Mouse (Mus musculus) neural tube, embryonic 15.5 days (tissue): Measurements from ENCODE around the gene Ssh2. TPM values are rescaled to one million over a fixed set of nuclear protein-coding genes. Genes with fewer than 3 reads are reported as not detected.

Source experiments
- ATAC-seq: fragments of 200-750 bp; cut with Nextera tagmentation; 2 replicates; pipeline ENCODE4 v1.8.0; 2017; ENCODE audit warnings: mild to moderate bottlenecking, moderate TSS enrichment, moderate library complexity; ENCODE audit not compliant: low FRiP score
- H3K27ac ChIP-seq: fragments of 300-500 bp; sonication (generic); replicated peaks from 2 replicates; pipeline ENCODE4 v1.5.1; 2015; ENCODE audit warnings: mild to moderate bottlenecking, inconsistent platforms
- H3K27me3 ChIP-seq: fragments of 300-500 bp; sonication (generic); replicated peaks from 2 replicates; pipeline ENCODE4 v1.6.1; 2015; ENCODE audit warnings: inconsistent platforms
- H3K36me3 ChIP-seq: fragments of 300-500 bp; sonication (generic); 2 replicates; pipeline ENCODE4 v1.6.1; 2015; ENCODE audit warnings: inconsistent platforms
- H3K4me1 ChIP-seq: fragments of 300-500 bp; sonication (generic); 2 replicates; pipeline ENCODE4 v1.6.1; 2015; ENCODE audit warnings: inconsistent platforms
- H3K4me2 ChIP-seq: fragments of 300-500 bp; sonication (generic); 2 replicates; pipeline ENCODE4 v1.6.1; 2015; ENCODE audit warnings: inconsistent platforms, mild to moderate bottlenecking, moderate library complexity
- H3K4me3 ChIP-seq: fragments of 300-500 bp; sonication (generic); replicated peaks from 2 replicates; pipeline ENCODE4 v1.5.1; 2015; ENCODE audit warnings: mild to moderate bottlenecking, inconsistent platforms
- H3K9ac ChIP-seq: fragments of 300-500 bp; sonication (generic); replicated peaks from 2 replicates; pipeline ENCODE4 v1.6.1; 2015; ENCODE audit warnings: mild to moderate bottlenecking, inconsistent platforms
- H3K9me3 ChIP-seq: fragments of 300-500 bp; sonication (generic); replicated peaks from 2 replicates; pipeline ENCODE4 v1.6.1; 2016; ENCODE audit warnings: inconsistent platforms
- WGBS: fragments of 180-500 bp; shearing (Covaris S2); methylation state at CpG from one replicate; pipeline ENCODE4 v1.1.7; 2015; ENCODE audit warnings: mixed read lengths; 5-methylcytosine and 5-hydroxymethylcytosine counted together
- polyA plus RNA-seq: library from polyadenylated mRNA; unstranded; fragments of >200 nt; fragmentation: Nextera tagmentation; extraction: Ambion mirVana; gene quantifications from 2 replicates; pipeline ENCODE4 v1.2.1, GENCODE M21; 2015

Ssh2 gene
- polyA plus RNA-seq, 1 experiment from 2014 or later = 13.9 TPM

DNA sequence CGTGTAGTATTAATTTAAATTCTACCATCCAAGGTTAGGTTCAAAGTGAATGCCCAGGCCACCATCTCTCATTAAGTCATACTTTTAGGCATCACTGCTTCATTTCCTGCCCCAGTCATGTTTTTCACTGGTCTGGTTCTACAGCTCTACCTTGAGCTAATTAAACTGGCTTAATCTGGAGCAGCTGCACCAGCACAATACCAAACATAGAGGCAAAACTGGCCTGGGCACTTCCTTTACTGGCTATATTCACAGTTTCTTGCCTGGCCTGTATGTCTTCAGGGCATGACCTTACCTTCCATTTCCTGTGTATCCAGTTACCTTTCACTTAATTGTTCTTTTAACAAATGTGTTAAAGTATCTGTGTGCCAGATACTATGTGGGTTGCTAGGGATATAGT, 81.2 kb downstream of the Ssh2 start:
- ATAC-seq = no peak
- Histone ChIP-seq H3K4me1 (no peaks in the 10 kb centered on the region), H3K36me3 (no peaks in the 10 kb centered on the region), H3K27me3 (no peaks in the 10 kb centered on the region), H3K9me3 (no peaks in the 10 kb centered on the region), H3K4me2 (no peak overlapping the region), H3K9ac (no peak overlapping the region), H3K4me3 (no peak overlapping the region), H3K27ac (no peak overlapping the region)
- WGBS = 50% methylated on average over 1 of the region's 1 CpGs

DNA sequence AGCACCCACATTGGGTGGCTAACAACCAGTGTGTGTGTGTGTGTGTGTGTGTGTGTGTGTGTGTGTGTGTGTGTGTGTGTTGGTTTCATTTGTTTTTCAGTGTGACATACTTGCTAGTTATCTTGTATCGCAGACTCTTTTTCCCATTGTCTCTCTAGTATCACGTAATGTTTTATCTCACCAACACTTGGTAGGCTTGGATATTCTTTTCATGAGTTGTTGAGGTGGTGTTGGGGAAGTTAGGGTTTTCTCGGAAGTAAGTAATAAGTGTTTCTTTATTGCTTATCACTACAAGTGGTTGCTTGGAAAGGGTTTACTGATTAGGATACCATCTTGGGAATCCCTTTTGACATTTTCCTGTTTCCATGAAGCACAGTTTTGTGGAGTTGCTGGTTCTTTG, 91.1 kb downstream of the Ssh2 start:
- Histone ChIP-seq H3K4me3 (no peak overlapping the region), H3K27ac (no peak overlapping the region), H3K9ac (no peak overlapping the region), H3K27me3 (no peaks in the 10 kb centered on the region), H3K36me3 (no peaks in the 10 kb centered on the region), H3K9me3 (no peaks in the 10 kb centered on the region), H3K4me2 (no peak overlapping the region), H3K4me1 (no peaks in the 10 kb centered on the region)
- 94% methylated on average over 3 of the region's 3 CpGs for WGBS
- ATAC-seq = no peak

DNA sequence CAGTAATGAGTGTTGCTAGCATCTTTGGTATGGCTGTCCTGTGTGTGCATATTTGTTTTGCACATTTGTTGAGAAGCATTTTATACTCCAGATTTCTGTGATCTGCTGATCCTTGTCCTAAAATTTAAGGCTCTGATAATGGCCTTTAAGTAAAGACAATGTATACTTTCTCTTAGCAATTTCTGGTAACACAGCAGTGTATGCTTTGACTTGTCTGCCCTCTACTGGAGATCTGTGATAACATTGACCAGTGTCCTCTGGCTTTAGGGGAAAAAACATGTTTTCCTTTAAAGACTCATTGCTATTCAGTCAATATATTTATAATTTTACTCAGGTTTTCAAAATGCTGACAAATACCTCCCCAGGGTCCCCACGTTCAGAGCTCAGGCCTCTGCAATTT, 92.4 kb downstream of the Ssh2 start:
- no peak overlapping the region for H3K4me2 ChIP-seq

DNA sequence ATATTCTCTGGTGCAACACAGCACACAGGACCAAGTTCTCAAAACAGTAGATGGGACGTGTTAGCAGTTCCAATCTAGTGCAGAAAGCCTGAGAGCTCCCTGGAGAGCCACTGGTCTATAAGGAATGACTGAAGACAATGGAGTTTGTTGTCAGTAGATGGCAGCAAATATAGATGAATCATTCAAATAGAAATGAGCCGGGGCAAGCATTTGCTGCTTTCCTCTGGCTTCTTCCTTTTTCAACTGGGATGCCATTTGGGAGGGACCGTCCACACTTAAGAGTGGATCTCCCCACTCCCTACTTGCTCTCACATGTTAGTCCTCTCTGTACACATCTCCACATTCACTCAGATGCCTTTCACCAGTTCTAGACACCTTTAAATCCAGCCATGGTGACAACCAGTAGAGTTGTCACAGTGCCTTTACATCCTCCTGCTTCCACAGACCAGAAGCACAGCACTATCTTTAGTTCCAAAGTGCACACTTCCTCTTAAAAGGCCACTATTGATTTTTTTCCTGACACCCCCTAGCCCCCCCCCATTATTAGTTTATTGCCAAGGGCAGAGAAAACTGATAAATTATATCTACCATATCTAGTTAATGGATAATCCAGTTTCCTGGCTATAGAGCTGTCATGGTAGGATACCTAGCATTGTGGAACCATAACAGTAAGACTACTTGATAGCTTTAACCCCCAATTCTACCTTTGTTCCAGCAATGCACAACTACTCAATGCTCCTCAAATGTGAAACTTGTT, 101.8 kb downstream of the Ssh2 start:
- ATAC-seq = no peak
- Histone ChIP-seq H3K27ac (no peak overlapping the region), H3K9me3 (no peaks in the 10 kb centered on the region), H3K36me3 (no peaks in the 10 kb centered on the region), H3K4me2 (no peak overlapping the region), H3K4me1 (peaks cover 8% of the 10 kb centered on the region; the same call in 1 of the 2 replicates), H3K4me3 (no peak overlapping the region), H3K9ac (no peak overlapping the region), H3K27me3 (no peaks in the 10 kb centered on the region)
- WGBS = 45% methylated on average over 3 of the region's 3 CpGs

More for the DNA sequence above, 92.4 kb downstream of the Ssh2 start:
- H3K27ac ChIP-seq = no peak overlapping the region
- no peak for ATAC-seq
- H3K4me1 ChIP-seq = no peaks in the 10 kb centered on the region
- H3K4me3 ChIP-seq = no peak overlapping the region
- WGBS = 6% methylated on average over 1 of the region's 1 CpGs
- H3K36me3 ChIP-seq = no peaks in the 10 kb centered on the region
- H3K9me3 ChIP-seq = no peaks in the 10 kb centered on the region
- no peaks in the 10 kb centered on the region for H3K27me3 ChIP-seq
- H3K9ac ChIP-seq = no peak overlapping the region

DNA sequence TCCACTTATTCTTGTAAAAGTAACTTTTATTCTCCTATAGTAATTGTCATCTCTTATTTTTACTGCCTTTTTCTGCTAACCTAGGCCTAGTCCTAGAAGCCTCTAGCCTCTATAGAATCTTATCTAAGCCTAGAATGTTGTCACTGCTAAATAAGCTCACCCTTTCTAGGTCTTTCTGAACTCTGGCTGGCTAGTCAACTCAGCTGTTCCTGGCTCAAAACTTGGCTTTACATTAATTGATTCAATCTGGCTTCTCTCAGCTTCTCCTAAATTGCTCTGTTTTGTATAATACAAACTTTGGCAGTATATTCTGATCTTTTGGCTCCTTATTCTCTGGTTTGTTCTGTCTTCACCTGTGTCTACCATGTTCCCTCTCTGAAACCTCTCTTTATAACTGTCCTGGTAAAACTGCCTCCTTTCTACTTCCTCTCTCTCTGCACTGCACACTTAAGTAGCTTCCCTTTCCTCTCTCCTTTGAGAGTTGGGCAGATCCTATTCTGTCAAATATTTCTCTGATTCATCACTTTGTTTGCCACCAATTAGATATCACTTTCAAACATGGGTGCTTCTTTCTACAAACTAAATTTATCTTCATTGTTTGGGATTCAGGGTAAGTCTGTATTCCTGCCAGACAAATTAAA, 102.5 kb downstream of the Ssh2 start:
- no peak overlapping the region for H3K9ac ChIP-seq
- no peak overlapping the region for H3K4me2 ChIP-seq
- H3K9me3 ChIP-seq = no peaks in the 10 kb centered on the region
- no peak overlapping the region for H3K27ac ChIP-seq
- H3K36me3 ChIP-seq = no peaks in the 10 kb centered on the region
- no peak overlapping the region for H3K4me3 ChIP-seq
- no peaks in the 10 kb centered on the region for H3K27me3 ChIP-seq
- H3K4me1 ChIP-seq = peaks cover 8% of the 10 kb centered on the region; the same call in 1 of the 2 replicates
- no peak for ATAC-seq

DNA sequence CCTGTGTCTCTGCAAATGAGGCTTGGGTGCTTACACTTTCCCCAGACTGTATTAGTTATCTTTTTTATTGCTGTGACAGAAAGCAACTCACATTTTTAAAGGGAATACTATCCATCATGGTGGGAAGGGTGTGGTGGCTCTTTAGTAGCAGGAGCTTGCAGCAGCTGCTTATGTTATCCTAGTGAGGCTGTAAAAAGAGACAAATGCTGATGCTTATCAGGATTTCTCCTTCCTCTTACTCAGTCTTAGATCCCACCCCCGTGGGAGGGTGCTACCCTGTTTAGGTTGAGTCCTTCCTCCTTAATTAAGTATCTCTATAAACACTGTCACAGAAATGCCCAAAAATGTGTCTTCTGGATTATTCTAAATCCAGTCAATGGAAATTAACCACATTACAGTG, 105.1 kb downstream of the Ssh2 start:
- Histone ChIP-seq H3K36me3 (no peaks in the 10 kb centered on the region), H3K27ac (no peak overlapping the region), H3K4me1 (peaks cover 8% of the 10 kb centered on the region; the same call in 1 of the 2 replicates), H3K27me3 (no peaks in the 10 kb centered on the region), H3K9me3 (no peaks in the 10 kb centered on the region), H3K9ac (no peak overlapping the region), H3K4me2 (no peak overlapping the region), H3K4me3 (no peak overlapping the region)
- 70% methylated on average over 1 of the region's 1 CpGs for WGBS
- no peak for ATAC-seq

DNA sequence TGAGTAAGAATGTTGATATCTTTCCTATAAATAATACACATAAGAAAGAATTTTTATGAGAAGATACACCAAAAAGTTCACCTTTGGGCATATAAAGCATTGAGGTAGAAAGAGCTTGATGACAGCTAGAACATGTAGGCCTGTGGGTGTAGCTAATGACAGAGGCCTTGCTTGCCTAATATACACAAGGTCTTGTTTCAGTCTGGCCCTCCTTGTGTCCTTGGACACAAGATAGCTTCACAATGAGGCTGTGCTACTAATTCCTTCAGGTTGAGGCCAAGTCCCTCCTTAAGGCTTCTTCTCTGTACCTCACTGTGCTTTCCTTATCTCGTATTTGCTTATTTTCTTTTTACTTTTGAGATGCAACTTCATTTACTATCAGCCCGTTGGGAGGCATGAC, 114.4 kb downstream of the Ssh2 start:
- 0 out of 2 replicates have a peak, but pooled peaks cover 3% of the 10 kb centered on the region for H3K36me3 ChIP-seq
- H3K9me3 ChIP-seq = no peaks in the 10 kb centered on the region
- WGBS = 94% methylated on average over 2 of the region's 2 CpGs
- H3K4me2 ChIP-seq = no peak overlapping the region
- H3K4me3 ChIP-seq = no peak overlapping the region
- no peak overlapping the region for H3K27ac ChIP-seq
- ATAC-seq = no peak
- H3K4me1 ChIP-seq = no peaks in the 10 kb centered on the region
- no peaks in the 10 kb centered on the region for H3K27me3 ChIP-seq
- H3K9ac ChIP-seq = no peak overlapping the region

DNA sequence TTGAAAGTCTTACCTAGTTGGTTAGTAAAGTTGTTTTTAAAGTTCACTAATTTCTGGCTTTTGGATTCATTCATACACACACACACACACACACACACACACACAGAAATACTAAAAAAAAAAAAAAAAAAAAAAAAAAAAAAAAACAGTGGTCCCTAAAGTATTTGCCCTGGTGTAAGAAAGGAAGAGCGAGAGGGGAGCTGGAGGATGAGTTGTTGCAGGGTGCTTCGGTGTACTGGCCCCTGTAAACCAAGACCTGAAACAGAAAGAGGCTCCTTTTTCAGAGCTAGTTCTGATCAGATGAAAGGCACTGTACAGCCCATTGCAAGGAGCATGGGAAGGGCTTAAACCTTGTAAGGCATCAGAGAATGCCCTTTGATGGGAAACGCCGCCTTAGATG, 131.2 kb downstream of the Ssh2 start:
- Histone ChIP-seq H3K9ac (no peak overlapping the region), H3K4me3 (no peak overlapping the region), H3K4me1 (peaks cover 13% of the 10 kb centered on the region), H3K9me3 (no peaks in the 10 kb centered on the region), H3K36me3 (no peaks in the 10 kb centered on the region), H3K27ac (no peak overlapping the region), H3K27me3 (no peaks in the 10 kb centered on the region), H3K4me2 (peak overlapping the region; percentile 75; the same call in 1 of the 2 replicates)
- WGBS = 66% methylated on average over 4 of the region's 4 CpGs
- ATAC-seq = no peak

DNA sequence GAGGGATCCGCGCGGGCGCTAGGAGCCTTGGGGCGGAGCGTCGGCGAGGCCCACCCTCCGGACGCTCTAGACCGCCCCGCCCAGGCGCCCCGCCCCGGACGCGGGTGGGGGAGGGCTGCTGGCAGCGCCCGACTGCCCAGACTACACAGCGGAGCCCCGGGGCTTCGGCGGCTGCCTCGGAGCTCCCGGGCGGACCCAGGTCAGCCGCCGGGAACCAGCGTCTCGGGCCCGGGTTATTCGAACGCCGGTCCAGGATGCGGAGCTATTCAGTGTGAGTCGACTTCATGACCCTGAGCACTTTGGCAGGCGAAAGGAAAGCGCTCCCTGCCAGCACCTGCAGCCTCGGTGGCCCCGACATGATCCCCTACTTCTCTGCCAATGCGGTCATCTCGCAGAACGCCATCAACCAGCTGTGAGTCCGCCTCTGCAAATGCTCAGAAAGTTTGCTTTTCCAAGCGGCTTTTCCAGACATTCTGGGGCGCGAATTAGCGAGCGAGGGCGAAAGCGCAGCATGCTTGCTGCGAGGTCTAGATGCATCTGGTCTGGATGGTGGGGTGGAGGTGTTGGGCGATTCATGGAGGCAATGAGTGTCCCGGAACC, 132.2 kb downstream of the Ssh2 start:
- under 1% methylated on average over 40 of the region's 54 CpGs for WGBS
- Histone ChIP-seq H3K9me3 (no peaks in the 10 kb centered on the region), H3K4me1 (peaks cover 13% of the 10 kb centered on the region), H3K4me3 (peak overlapping the region; percentile 59), H3K27ac (0 out of 2 replicates have a peak overlapping the region, but pooled peaks have one; percentile 9), H3K4me2 (peak overlapping the region; percentile 75), H3K36me3 (no peaks in the 10 kb centered on the region), H3K27me3 (no peaks in the 10 kb centered on the region), H3K9ac (peak overlapping the region; percentile 48)
- ATAC-seq = peak; percentile 94

DNA sequence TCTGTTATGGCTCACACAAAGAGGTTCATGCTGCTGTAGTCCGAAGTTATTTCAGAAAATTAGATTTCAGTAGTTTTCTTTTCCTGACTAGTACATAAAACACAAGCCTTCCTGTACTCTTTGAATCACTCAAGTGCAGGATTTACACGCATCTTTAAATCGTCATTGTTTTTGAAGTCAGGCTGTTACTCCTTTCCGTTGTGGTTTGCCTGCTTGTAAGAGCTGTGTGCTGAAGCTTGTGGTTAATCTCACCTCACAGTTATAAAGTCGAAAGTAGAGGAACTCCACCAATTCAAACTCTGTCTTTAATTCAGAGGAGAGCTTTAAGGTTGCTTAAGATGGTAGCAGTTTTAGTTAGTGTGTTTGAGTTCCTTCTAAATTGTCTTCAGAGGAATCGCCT, 132.9 kb downstream of the Ssh2 start:
- no peak overlapping the region for H3K27ac ChIP-seq
- ATAC-seq = no peak
- H3K36me3 ChIP-seq = no peaks in the 10 kb centered on the region
- H3K9ac ChIP-seq = 0 out of 2 replicates have a peak overlapping the region, but pooled peaks have one; percentile 48
- WGBS = 31% methylated on average over 6 of the region's 6 CpGs
- H3K4me2 ChIP-seq = peak overlapping the region; percentile 75
- peaks cover 13% of the 10 kb centered on the region for H3K4me1 ChIP-seq
- no peaks in the 10 kb centered on the region for H3K27me3 ChIP-seq
- peak overlapping the region; percentile 59 for H3K4me3 ChIP-seq
- no peaks in the 10 kb centered on the region for H3K9me3 ChIP-seq

DNA sequence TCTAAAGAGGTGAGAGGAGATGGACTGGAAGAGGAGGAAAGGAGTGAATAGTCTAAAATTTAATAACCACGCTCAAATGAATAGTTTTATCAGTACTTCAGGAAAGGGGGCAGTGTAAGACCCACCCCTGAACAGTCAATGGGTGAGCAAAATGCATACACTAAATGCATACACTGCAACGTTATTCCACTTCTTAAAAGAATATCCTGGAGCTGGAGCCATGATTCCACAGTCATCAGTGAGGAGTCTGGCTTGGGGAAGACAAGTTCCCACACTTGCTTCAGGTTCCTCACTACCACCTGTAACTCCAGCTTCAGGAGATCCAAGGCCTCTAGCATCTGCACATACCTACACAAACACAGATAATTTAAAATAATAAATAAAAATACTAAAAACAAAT, 133.6 kb downstream of the Ssh2 start:
- Histone ChIP-seq H3K27ac (no peak overlapping the region), H3K9ac (no peak overlapping the region), H3K4me3 (no peak overlapping the region), H3K4me1 (peaks cover 13% of the 10 kb centered on the region), H3K4me2 (no peak overlapping the region), H3K36me3 (no peaks in the 10 kb centered on the region), H3K27me3 (no peaks in the 10 kb centered on the region), H3K9me3 (no peaks in the 10 kb centered on the region)
- WGBS = 88% methylated on average over 2 of the region's 2 CpGs
- ATAC-seq = no peak

DNA sequence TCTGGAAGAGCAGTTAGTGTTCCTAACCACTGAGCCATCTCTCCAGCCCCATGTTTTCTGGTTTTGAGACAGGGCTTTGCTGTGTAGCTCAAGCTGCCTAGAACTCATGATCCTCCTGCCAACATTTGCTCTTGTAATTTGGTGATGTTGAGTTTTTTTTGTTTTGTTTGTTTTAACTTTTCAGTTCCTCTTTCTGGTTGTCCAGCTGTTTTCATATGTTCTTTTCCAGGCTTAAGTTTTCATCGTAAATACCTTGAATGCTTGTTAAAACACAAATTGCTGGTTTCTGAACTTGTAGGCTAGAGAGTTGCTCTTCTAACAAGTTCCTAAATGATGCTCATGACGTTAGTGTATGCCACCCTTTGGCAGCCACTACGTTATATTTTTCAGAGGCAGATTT, 139.0 kb downstream of the Ssh2 start:
- no peak overlapping the region for H3K4me2 ChIP-seq
- H3K36me3 ChIP-seq = no peaks in the 10 kb centered on the region
- H3K4me3 ChIP-seq = no peak overlapping the region
- no peak overlapping the region for H3K9ac ChIP-seq
- no peak overlapping the region for H3K27ac ChIP-seq
- no peak for ATAC-seq
- no peaks in the 10 kb centered on the region for H3K4me1 ChIP-seq
- WGBS = 82% methylated on average over 3 of the region's 3 CpGs
- H3K27me3 ChIP-seq = no peaks in the 10 kb centered on the region
- no peaks in the 10 kb centered on the region for H3K9me3 ChIP-seq
